Mouse (Mus musculus): ENCODE results near the gene Arhgap42. TPM values are rescaled to one million over a fixed set of nuclear protein-coding genes. Genes with fewer than 3 reads are reported as not detected.

Arhgap42 gene
- polyA plus RNA-seq, 1 experiment from 2014 or later, result 12.3 TPM

GRCm38 (mm10) chr9:9113847-9114246 lies 125.1 kb downstream of the Arhgap42 start:
- no peak overlapping the region for H3K9ac ChIP-seq (ENCODE audit: low read depth, low read length)
- H3K36me3 ChIP-seq (ENCODE audit: control insufficient read depth, insufficient read depth, low read length), result no peaks in the 10 kb centered on the region
- ATAC-seq (replicated peaks; ENCODE audit: insufficient number of reproducible peaks, low FRiP score, low TSS enrichment), result no peak
- H3K4me1 ChIP-seq (ENCODE audit: control insufficient read depth, insufficient read depth, low read length), result no peaks in the 10 kb centered on the region
- H3K9me3 ChIP-seq (replicated peaks; ENCODE audit: control insufficient read depth, low read length), result no peaks in the 10 kb centered on the region
- no peaks in the 10 kb centered on the region for H3K27me3 ChIP-seq (ENCODE audit: control insufficient read depth, insufficient read depth, low read length)
- H3K4me2 ChIP-seq, result no peak overlapping the region
- no peak overlapping the region for H3K4me3 ChIP-seq (ENCODE audit: low read depth, low read length)
- H3K27ac ChIP-seq (ENCODE audit: low read depth, low read length), result no peak overlapping the region
- WGBS (ENCODE audit: insufficient replicate concordance), result 34% methylated on average over 1 of the region's 1 CpGs

- 79% methylated on average over 4 of the region's 4 CpGs for whole genome bisulfite sequencing (ENCODE audit: insufficient replicate concordance)
- Histone ChIP-seq H3K4me1 (ENCODE audit: control insufficient read depth, insufficient read depth, low read length) (no peaks in the 10 kb centered on the region), H3K9me3 (replicated peaks; ENCODE audit: control insufficient read depth, low read length) (no peaks in the 10 kb centered on the region), H3K9ac (ENCODE audit: low read depth, low read length) (no peak overlapping the region), H3K4me2 (no peak overlapping the region), H3K27ac (ENCODE audit: low read depth, low read length) (no peak overlapping the region), H3K27me3 (ENCODE audit: control insufficient read depth, insufficient read depth, low read length) (no peaks in the 10 kb centered on the region), H3K36me3 (ENCODE audit: control insufficient read depth, insufficient read depth, low read length) (no peaks in the 10 kb centered on the region), H3K4me3 (ENCODE audit: low read depth, low read length) (no peak overlapping the region)
- ATAC-seq (replicated peaks; ENCODE audit: insufficient number of reproducible peaks, low FRiP score, low TSS enrichment), result no peak
These were observed 126.0 kb downstream of the Arhgap42 start for GRCm38 (mm10) chr9:9112921-9113320.

- no peak overlapping the region for H3K27ac ChIP-seq (ENCODE audit: low read depth, low read length)
- no peak overlapping the region for H3K4me2 ChIP-seq
- no peaks in the 10 kb centered on the region for H3K9me3 ChIP-seq (replicated peaks; ENCODE audit: control insufficient read depth, low read length)
- H3K27me3 ChIP-seq (ENCODE audit: control insufficient read depth, insufficient read depth, low read length), result no peaks in the 10 kb centered on the region
- no peak overlapping the region for H3K4me3 ChIP-seq (ENCODE audit: low read depth, low read length)
- no peaks in the 10 kb centered on the region for H3K4me1 ChIP-seq (ENCODE audit: control insufficient read depth, insufficient read depth, low read length)
- no peaks in the 10 kb centered on the region for H3K36me3 ChIP-seq (ENCODE audit: control insufficient read depth, insufficient read depth, low read length)
- ATAC-seq (replicated peaks; ENCODE audit: insufficient number of reproducible peaks, low FRiP score, low TSS enrichment), result no peak
- no peak overlapping the region for H3K9ac ChIP-seq (ENCODE audit: low read depth, low read length)
These were observed 131.2 kb downstream of the Arhgap42 start for GRCm38 (mm10) chr9:9107697-9108096.

- Histone ChIP-seq H3K27me3 (ENCODE audit: control insufficient read depth, insufficient read depth, low read length) (no peaks in the 10 kb centered on the region), H3K36me3 (ENCODE audit: control insufficient read depth, insufficient read depth, low read length) (no peaks in the 10 kb centered on the region), H3K4me3 (ENCODE audit: low read depth, low read length) (no peak overlapping the region), H3K9ac (ENCODE audit: low read depth, low read length) (no peak overlapping the region), H3K4me2 (no peak overlapping the region), H3K4me1 (ENCODE audit: control insufficient read depth, insufficient read depth, low read length) (no peaks in the 10 kb centered on the region), H3K9me3 (replicated peaks; ENCODE audit: control insufficient read depth, low read length) (no peaks in the 10 kb centered on the region), H3K27ac (ENCODE audit: low read depth, low read length) (no peak overlapping the region)
- 75% methylated on average over 3 of the region's 3 CpGs for whole genome bisulfite sequencing (ENCODE audit: insufficient replicate concordance)
- ATAC-seq (replicated peaks; ENCODE audit: insufficient number of reproducible peaks, low FRiP score, low TSS enrichment), result no peak
These were observed 134.1 kb downstream of the Arhgap42 start for GRCm38 (mm10) chr9:9104761-9105160.

GRCm38 (mm10) chr9:9102158-9102514 lies 136.8 kb downstream of the Arhgap42 start:
- ATAC-seq (replicated peaks; ENCODE audit: insufficient number of reproducible peaks, low FRiP score, low TSS enrichment), result no peak
- H3K9ac ChIP-seq (ENCODE audit: low read depth, low read length), result no peak overlapping the region

GRCm38 (mm10) chr9:9101482-9102157 lies 137.3 kb downstream of the Arhgap42 start:
- Histone ChIP-seq H3K4me2 (no peak overlapping the region), H3K9ac (ENCODE audit: low read depth, low read length) (no peak overlapping the region), H3K4me3 (ENCODE audit: low read depth, low read length) (no peak overlapping the region), H3K27me3 (ENCODE audit: control insufficient read depth, insufficient read depth, low read length) (no peaks in the 10 kb centered on the region), H3K36me3 (ENCODE audit: control insufficient read depth, insufficient read depth, low read length) (no peaks in the 10 kb centered on the region), H3K27ac (ENCODE audit: low read depth, low read length) (no peak overlapping the region), H3K9me3 (replicated peaks; ENCODE audit: control insufficient read depth, low read length) (no peaks in the 10 kb centered on the region), H3K4me1 (ENCODE audit: control insufficient read depth, insufficient read depth, low read length) (no peaks in the 10 kb centered on the region)
- no peak for ATAC-seq (replicated peaks; ENCODE audit: insufficient number of reproducible peaks, low FRiP score, low TSS enrichment)
- 81% methylated on average over 12 of the region's 12 CpGs for WGBS (ENCODE audit: insufficient replicate concordance)

More at GRCm38 (mm10) chr9:9102158-9102514, 136.8 kb downstream of the Arhgap42 start:
- no peaks in the 10 kb centered on the region for H3K27me3 ChIP-seq (ENCODE audit: control insufficient read depth, insufficient read depth, low read length)
- H3K4me3 ChIP-seq (ENCODE audit: low read depth, low read length), result no peak overlapping the region
- H3K36me3 ChIP-seq (ENCODE audit: control insufficient read depth, insufficient read depth, low read length), result no peaks in the 10 kb centered on the region
- H3K4me2 ChIP-seq, result no peak overlapping the region
- H3K4me1 ChIP-seq (ENCODE audit: control insufficient read depth, insufficient read depth, low read length), result no peaks in the 10 kb centered on the region
- no peak overlapping the region for H3K27ac ChIP-seq (ENCODE audit: low read depth, low read length)
- 91% methylated on average over 2 of the region's 2 CpGs for WGBS (ENCODE audit: insufficient replicate concordance)
- H3K9me3 ChIP-seq (replicated peaks; ENCODE audit: control insufficient read depth, low read length), result no peaks in the 10 kb centered on the region

- ATAC-seq (replicated peaks; ENCODE audit: insufficient number of reproducible peaks, low FRiP score, low TSS enrichment), result no peak
- WGBS (ENCODE audit: insufficient replicate concordance), result 82% methylated on average over 4 of the region's 4 CpGs
- no peak overlapping the region for H3K4me2 ChIP-seq
- no peaks in the 10 kb centered on the region for H3K4me1 ChIP-seq (ENCODE audit: control insufficient read depth, insufficient read depth, low read length)
- no peaks in the 10 kb centered on the region for H3K36me3 ChIP-seq (ENCODE audit: control insufficient read depth, insufficient read depth, low read length)
- H3K4me3 ChIP-seq (ENCODE audit: low read depth, low read length), result no peak overlapping the region
- no peaks in the 10 kb centered on the region for H3K27me3 ChIP-seq (ENCODE audit: control insufficient read depth, insufficient read depth, low read length)
- H3K27ac ChIP-seq (ENCODE audit: low read depth, low read length), result no peak overlapping the region
- no peak overlapping the region for H3K9ac ChIP-seq (ENCODE audit: low read depth, low read length)
- H3K9me3 ChIP-seq (replicated peaks; ENCODE audit: control insufficient read depth, low read length), result no peaks in the 10 kb centered on the region
These were observed 137.8 kb downstream of the Arhgap42 start for GRCm38 (mm10) chr9:9101055-9101454.

- Histone ChIP-seq H3K4me1 (ENCODE audit: control insufficient read depth, insufficient read depth, low read length) (no peaks in the 10 kb centered on the region), H3K4me3 (ENCODE audit: low read depth, low read length) (no peak overlapping the region), H3K27ac (ENCODE audit: low read depth, low read length) (no peak overlapping the region), H3K4me2 (no peak overlapping the region), H3K36me3 (ENCODE audit: control insufficient read depth, insufficient read depth, low read length) (no peaks in the 10 kb centered on the region), H3K9ac (ENCODE audit: low read depth, low read length) (no peak overlapping the region), H3K27me3 (ENCODE audit: control insufficient read depth, insufficient read depth, low read length) (no peaks in the 10 kb centered on the region), H3K9me3 (replicated peaks; ENCODE audit: control insufficient read depth, low read length) (no peaks in the 10 kb centered on the region)
- ATAC-seq (replicated peaks; ENCODE audit: insufficient number of reproducible peaks, low FRiP score, low TSS enrichment), result no peak
- WGBS (ENCODE audit: insufficient replicate concordance), result 85% methylated on average over 4 of the region's 4 CpGs
These were observed 141.1 kb downstream of the Arhgap42 start for GRCm38 (mm10) chr9:9097835-9098234.

- no peaks in the 10 kb centered on the region for H3K27me3 ChIP-seq (ENCODE audit: control insufficient read depth, insufficient read depth, low read length)
- H3K4me3 ChIP-seq (ENCODE audit: low read depth, low read length), result no peak overlapping the region
- 76% methylated on average over 1 of the region's 1 CpGs for WGBS (ENCODE audit: insufficient replicate concordance)
These were observed 142.1 kb downstream of the Arhgap42 start for GRCm38 (mm10) chr9:9096761-9097160.

More at GRCm38 (mm10) chr9:9096761-9097160, 142.1 kb downstream of the Arhgap42 start:
- no peaks in the 10 kb centered on the region for H3K36me3 ChIP-seq (ENCODE audit: control insufficient read depth, insufficient read depth, low read length)
- H3K9me3 ChIP-seq (replicated peaks; ENCODE audit: control insufficient read depth, low read length), result no peaks in the 10 kb centered on the region
- no peak overlapping the region for H3K9ac ChIP-seq (ENCODE audit: low read depth, low read length)
- no peak overlapping the region for H3K27ac ChIP-seq (ENCODE audit: low read depth, low read length)
- no peak overlapping the region for H3K4me2 ChIP-seq
- no peaks in the 10 kb centered on the region for H3K4me1 ChIP-seq (ENCODE audit: control insufficient read depth, insufficient read depth, low read length)
- ATAC-seq (replicated peaks; ENCODE audit: insufficient number of reproducible peaks, low FRiP score, low TSS enrichment), result no peak

All from heart, embryonic 11.5 days (tissue).